Mouse (Mus musculus) urinary bladder, postnatal 14 days (tissue): ENCODE measurements around the gene Gm3015.
"Not testable (repeated sequence)": the region's sequence is repeated elsewhere in the genome, so short reads cannot be mapped to it uniquely, and the experiment has no call there.

ENCODE experiments used
- DNase-seq: peaks from one replicate; pipeline ENCODE4 v3.0.0; 2021; ENCODE audit warnings: low spot score

The Gm3015 gene

GRCm38 (mm10) chr14:42768721-42769120 lies at the start of gene Gm3015:
TSS of gene Gm3015 (minus strand) at chr14:42768821.
- not testable (repeated sequence) for DNase-seq

- DNase-seq, result not testable (repeated sequence)
Observed at GRCm38 (mm10) chr14:42797887-42798286, 29.3 kb upstream of the Gm3015 start, which contains the start of gene Gm10377. TSS of gene Gm10377 (minus strand) at chr14:42797987.
